Mouse (Mus musculus) lung, postnatal 0 days (tissue): ENCODE data around the gene Mylip. TPM values are rescaled to one million over a fixed set of nuclear protein-coding genes. Genes with fewer than 3 reads are reported as not detected.

Experiments used
- ATAC-seq: fragments of 200-750 bp; cut with Nextera tagmentation; 2 replicates; pipeline ENCODE4 v1.8.0; 2017; ENCODE audit warnings: moderate library complexity
- DNase-seq: peaks from one replicate; pipeline ENCODE4 v3.0.0-alpha.2; 2016; ENCODE audit warnings: low spot score
- H3K27ac ChIP-seq: fragments of 300-500 bp; sonication (generic); 2 replicates; pipeline ENCODE4 v1.5.1; 2014; ENCODE audit warnings: antibody characterized with exemption, mild to moderate bottlenecking, low read length, mixed read lengths
- H3K27me3 ChIP-seq: fragments of 300-500 bp; sonication (generic); replicated peaks from 2 replicates; pipeline ENCODE4 v1.6.1; 2014; ENCODE audit warnings: low read length, mixed read lengths; ENCODE audit not compliant: insufficient read depth
- H3K36me3 ChIP-seq: fragments of 300-500 bp; sonication (generic); 2 replicates; pipeline ENCODE4 v1.6.1; 2014; ENCODE audit warnings: low read length, mixed read lengths; ENCODE audit not compliant: insufficient read depth
- H3K4me1 ChIP-seq: fragments of 300-500 bp; sonication (generic); 2 replicates; pipeline ENCODE4 v1.6.1; 2014; ENCODE audit warnings: antibody characterized with exemption, low read depth, low read length, mixed read lengths; ENCODE audit not compliant: insufficient read depth
- H3K4me2 ChIP-seq: fragments of 300-500 bp; sonication (generic); replicated peaks from 2 replicates; pipeline ENCODE4 v1.6.1; 2014; ENCODE audit warnings: low read depth, mild to moderate bottlenecking, low read length, moderate library complexity, mixed read lengths
- H3K4me3 ChIP-seq: fragments of 300-500 bp; sonication (generic); 2 replicates; pipeline ENCODE4 v1.5.1; 2014; ENCODE audit warnings: low read depth, low read length
- H3K9ac ChIP-seq: fragments of 300-500 bp; sonication (generic); replicated peaks from 2 replicates; pipeline ENCODE4 v1.6.1; 2014; ENCODE audit warnings: low read depth, mild to moderate bottlenecking
- H3K9me3 ChIP-seq: fragments of 300-500 bp; sonication (generic); 2 replicates; pipeline ENCODE4 v1.6.1; 2016; ENCODE audit warnings: low read length, mixed read lengths
- CTCF ChIP-seq: IDR thresholded peaks from 2 replicates; pipeline ENCODE4 v1.5.1; 2016; ENCODE audit warnings: antibody characterized with exemption, mild to moderate bottlenecking
- EP300 ChIP-seq: IDR thresholded peaks from 2 replicates; pipeline ENCODE4 v1.6.1; 2016; ENCODE audit warnings: antibody characterized with exemption, mild to moderate bottlenecking, control low read depth
- WGBS: fragments of 180-500 bp; shearing (Covaris S2); extraction: QIAGEN DNeasy Blood & Tissue Kit; methylation state at CpG from one replicate; pipeline ENCODE4 v1.1.7; 2014; 5-methylcytosine and 5-hydroxymethylcytosine counted together
- polyA plus RNA-seq: library from polyadenylated mRNA; unstranded; fragments of >200 nt; fragmentation: Nextera tagmentation; extraction: Ambion mirVana; gene quantifications from 2 replicates; pipeline ENCODE4 v1.2.1, GENCODE M21; 2015

Mylip gene
- polyA plus RNA-seq, 1 experiment from 2014 or later: 6.8 TPM

DNA sequence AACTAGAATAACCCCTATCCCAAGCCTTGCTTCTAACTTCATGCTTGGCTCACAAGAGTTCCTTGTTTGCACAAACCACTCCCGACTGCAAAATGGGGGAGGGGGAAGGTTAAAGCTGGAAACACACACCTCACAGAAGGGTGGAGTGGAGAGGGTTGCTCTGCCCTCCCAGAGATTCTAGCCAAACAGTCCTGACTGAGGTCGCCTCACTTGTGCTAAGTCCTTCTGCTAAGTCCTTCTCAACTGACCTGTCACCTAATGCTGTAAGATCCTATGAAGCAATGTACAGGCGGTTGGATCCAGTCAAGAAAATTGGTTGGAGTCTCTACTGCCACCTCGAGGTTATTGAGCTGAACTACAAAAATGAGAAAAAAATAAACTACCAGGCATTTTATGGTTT is 52.9 kb downstream of the Mylip start:
- Histone ChIP-seq H3K9me3 (no peaks in the 10 kb centered on the region), H3K27me3 (no peaks in the 10 kb centered on the region), H3K4me2 (no peak overlapping the region), H3K4me1 (peaks cover 6% of the 10 kb centered on the region; the same call in 1 of the 2 replicates), H3K4me3 (no peak overlapping the region), H3K36me3 (no peaks in the 10 kb centered on the region), H3K9ac (no peak overlapping the region), H3K27ac (no peak overlapping the region)
- 18% methylated on average over 4 of the region's 4 CpGs for WGBS
- DNase-seq (peak; percentile 95), ATAC-seq (peak; percentile 95)
- peak; percentile 60 for TF ChIP-seq EP300
- TF ChIP-seq CTCF: peak; percentile 77

DNA sequence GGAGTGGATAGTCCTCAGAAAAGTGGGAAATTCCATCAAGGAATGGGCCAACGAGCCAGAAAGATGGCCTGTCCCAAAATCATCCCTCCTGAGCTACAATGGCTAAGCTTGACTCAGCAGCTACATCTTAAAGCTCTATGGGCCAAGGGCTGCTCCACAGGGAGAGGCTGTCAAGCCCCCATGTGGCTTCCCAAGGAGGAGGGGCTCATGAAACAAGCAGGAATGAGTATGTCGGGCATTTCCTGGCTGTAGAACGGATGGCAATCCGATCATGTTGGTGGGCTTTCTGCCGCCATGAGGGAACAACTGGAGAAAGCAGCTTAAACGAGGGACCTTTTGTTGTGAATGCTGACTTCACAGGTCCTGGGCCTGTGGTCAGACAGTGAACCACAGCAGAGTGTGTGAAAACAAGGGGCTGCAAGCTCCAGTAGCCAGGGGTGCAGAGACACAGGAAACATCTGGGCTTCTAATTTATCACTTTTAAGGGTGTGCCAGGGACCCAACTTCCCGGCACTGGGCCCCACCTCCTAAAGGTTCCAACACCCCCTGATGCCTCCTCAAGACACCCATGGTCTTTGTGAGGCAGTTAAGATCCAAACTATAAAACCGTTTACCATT is 53.5 kb downstream of the Mylip start:
- 41% methylated on average over 8 of the region's 8 CpGs for WGBS

DNA sequence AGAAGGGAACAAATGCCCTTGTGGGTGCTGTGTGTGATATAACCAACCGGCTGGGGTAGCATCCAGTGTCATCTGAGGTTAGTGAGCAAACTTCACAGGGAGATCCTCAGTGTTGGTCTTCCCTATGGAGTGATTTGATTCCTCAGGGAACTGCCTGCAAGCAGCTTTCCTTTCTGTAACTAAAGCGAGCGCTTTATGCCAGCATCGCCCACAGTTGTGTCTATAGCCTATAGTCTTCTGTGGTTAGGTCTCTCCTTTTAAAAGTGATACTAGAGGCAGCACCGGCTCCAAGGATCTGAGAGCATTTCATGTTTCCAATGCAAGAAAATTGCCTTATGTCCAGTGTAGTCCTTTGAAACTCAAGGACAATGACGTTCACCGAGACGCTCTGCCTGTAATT is 54.7 kb downstream of the Mylip start:
- Histone ChIP-seq H3K27me3 (no peaks in the 10 kb centered on the region), H3K4me1 (peaks cover 6% of the 10 kb centered on the region; the same call in 1 of the 2 replicates), H3K9ac (no peak overlapping the region), H3K36me3 (no peaks in the 10 kb centered on the region), H3K4me2 (no peak overlapping the region), H3K4me3 (no peak overlapping the region), H3K9me3 (no peaks in the 10 kb centered on the region), H3K27ac (peak overlapping the region; percentile 20; the same call in 1 of the 2 replicates)
- WGBS: 79% methylated on average over 8 of the region's 8 CpGs
- DNase-seq: no peak
- no peak for ATAC-seq
- TF ChIP-seq CTCF (no peak), EP300 (no peak)

More for the DNA sequence above, 53.5 kb downstream of the Mylip start:
- H3K4me1 ChIP-seq: peaks cover 6% of the 10 kb centered on the region; the same call in 1 of the 2 replicates
- H3K9ac ChIP-seq: no peak overlapping the region
- H3K36me3 ChIP-seq: no peaks in the 10 kb centered on the region
- DNase-seq (peak; percentile 42), ATAC-seq (peak; percentile 18; the same call in 1 of the 2 replicates)
- H3K27me3 ChIP-seq: no peaks in the 10 kb centered on the region
- no peak for TF ChIP-seq CTCF
- peak; percentile 39; the same call in 1 of the 2 replicates for TF ChIP-seq EP300
- no peaks in the 10 kb centered on the region for H3K9me3 ChIP-seq
- peak overlapping the region; percentile 66 for H3K27ac ChIP-seq
- H3K4me3 ChIP-seq: no peak overlapping the region
- H3K4me2 ChIP-seq: no peak overlapping the region

GRCm38 (mm10) chr13:45444652-45445051 is 55.1 kb downstream of the Mylip start:
- Histone ChIP-seq H3K36me3 (no peaks in the 10 kb centered on the region), H3K4me1 (peaks cover 6% of the 10 kb centered on the region; the same call in 1 of the 2 replicates), H3K27me3 (no peaks in the 10 kb centered on the region), H3K4me3 (no peak overlapping the region), H3K4me2 (no peak overlapping the region), H3K9ac (no peak overlapping the region), H3K27ac (peak overlapping the region; percentile 20; the same call in 1 of the 2 replicates), H3K9me3 (no peaks in the 10 kb centered on the region)
- 50% methylated on average over 9 of the region's 9 CpGs for WGBS
- TF ChIP-seq CTCF (no peak), EP300 (peak; percentile 49; the same call in 1 of the 2 replicates)
- DNase-seq: peak; percentile 29
- no peak for ATAC-seq

DNA sequence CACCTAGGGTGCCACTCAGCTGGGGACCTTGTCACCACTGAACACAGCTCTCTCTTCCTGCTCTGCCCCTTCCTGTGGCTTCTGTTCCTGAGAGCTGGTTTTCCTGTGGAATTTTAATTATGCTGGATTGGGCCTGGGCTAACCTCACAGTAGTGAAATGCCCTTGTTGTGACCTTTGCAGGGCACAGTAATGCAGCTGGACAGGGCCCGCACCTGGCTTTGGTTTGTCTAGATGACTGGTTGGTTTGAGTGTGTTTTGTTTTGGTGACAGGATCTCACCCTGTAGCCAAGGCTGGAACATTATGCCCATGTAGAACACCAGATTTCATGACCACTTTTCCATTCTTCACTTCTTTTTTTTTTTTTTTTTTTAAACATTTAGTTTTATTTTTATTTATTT is 57.1 kb downstream of the Mylip start:
- peaks cover 6% of the 10 kb centered on the region; the same call in 1 of the 2 replicates for H3K4me1 ChIP-seq
- no peak for ATAC-seq
- no peak overlapping the region for H3K4me2 ChIP-seq
- no peaks in the 10 kb centered on the region for H3K9me3 ChIP-seq
- 67% methylated on average over 1 of the region's 1 CpGs for WGBS
- H3K4me3 ChIP-seq: no peak overlapping the region
- no peaks in the 10 kb centered on the region for H3K27me3 ChIP-seq
- no peak for TF ChIP-seq CTCF
- no peak for TF ChIP-seq EP300
- no peaks in the 10 kb centered on the region for H3K36me3 ChIP-seq
- H3K9ac ChIP-seq: no peak overlapping the region
- DNase-seq: no peak
- no peak overlapping the region for H3K27ac ChIP-seq

DNA sequence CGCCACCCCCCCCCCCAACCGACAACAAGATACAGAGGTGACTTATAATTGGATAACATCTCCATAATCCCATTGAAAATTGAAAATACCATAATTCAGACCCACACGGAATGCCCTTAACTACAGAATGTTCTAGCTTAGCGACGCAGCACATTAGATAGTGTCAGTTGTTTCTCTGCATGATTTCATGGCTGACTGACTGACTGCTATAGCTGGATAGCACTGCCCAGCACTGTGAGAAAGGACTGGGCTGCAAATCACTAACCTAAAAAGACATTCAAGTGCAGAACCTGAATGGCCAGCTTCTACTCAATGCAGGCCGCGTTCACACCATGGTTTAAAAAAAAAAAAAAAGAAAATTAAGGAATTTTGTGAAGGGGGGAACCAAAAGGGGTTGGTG is 62.9 kb downstream of the Mylip start:
- Histone ChIP-seq H3K4me3 (no peak overlapping the region), H3K27ac (no peak overlapping the region), H3K9ac (no peak overlapping the region), H3K27me3 (no peaks in the 10 kb centered on the region), H3K36me3 (no peaks in the 10 kb centered on the region), H3K9me3 (no peaks in the 10 kb centered on the region), H3K4me1 (peaks cover 13% of the 10 kb centered on the region; the same call in 1 of the 2 replicates), H3K4me2 (no peak overlapping the region)
- WGBS: 92% methylated on average over 7 of the region's 7 CpGs
- DNase-seq (no peak), ATAC-seq (no peak)
- no peak for TF ChIP-seq CTCF
- TF ChIP-seq EP300: no peak
